Mouse (Mus musculus) limb, embryonic 14.5 days (tissue): ENCODE data around the gene Peg3. TPM values are rescaled to one million over a fixed set of nuclear protein-coding genes. Genes with fewer than 3 reads are reported as not detected.
"Not testable (repeated sequence)": the region's sequence is repeated elsewhere in the genome, so short reads cannot be mapped to it uniquely, and the experiment has no call there.

Experiments used
- ATAC-seq: fragments of 200-750 bp; cut with Nextera tagmentation; 2 replicates; pipeline ENCODE4 v1.8.0; 2017; ENCODE audit warnings: low read depth, moderate number of reproducible peaks, moderate TSS enrichment; ENCODE audit not compliant: low FRiP score
- DNase-seq: peaks from one replicate; pipeline ENCODE4 v3.0.0-alpha.2; 2015; ENCODE audit warnings: low spot score
- H3K27ac ChIP-seq: fragments of 300-500 bp; sonication (generic); replicated peaks from 2 replicates; pipeline ENCODE4 v1.5.1; 2014; ENCODE audit warnings: low read depth, mild to moderate bottlenecking, low read length, moderate library complexity, mixed read lengths
- H3K27me3 ChIP-seq: fragments of 300-500 bp; sonication (generic); 2 replicates; pipeline ENCODE4 v1.6.1; 2014; ENCODE audit warnings: low read length, mixed read lengths; ENCODE audit not compliant: control insufficient read depth, insufficient read depth
- H3K36me3 ChIP-seq: fragments of 300-500 bp; sonication (generic); 2 replicates; pipeline ENCODE4 v1.6.1; 2014; ENCODE audit warnings: mild to moderate bottlenecking, low read length, moderate library complexity, mixed read lengths; ENCODE audit not compliant: control insufficient read depth, insufficient read depth
- H3K4me1 ChIP-seq: fragments of 300-500 bp; sonication (generic); 2 replicates; pipeline ENCODE4 v1.6.1; 2014; ENCODE audit warnings: antibody characterized with exemption, low read length, mixed read lengths; ENCODE audit not compliant: control insufficient read depth, insufficient read depth
- H3K4me2 ChIP-seq: fragments of 300-500 bp; sonication (generic); replicated peaks from 2 replicates; pipeline ENCODE4 v1.6.1; 2014; ENCODE audit warnings: low read depth, mild to moderate bottlenecking, low read length, moderate library complexity; ENCODE audit not compliant: severe bottlenecking
- H3K4me3 ChIP-seq: fragments of 300-500 bp; sonication (generic); replicated peaks from 2 replicates; pipeline ENCODE4 v1.5.1; 2014; ENCODE audit warnings: low read length
- H3K9ac ChIP-seq: fragments of 300-500 bp; sonication (generic); 2 replicates; pipeline ENCODE4 v1.6.1; 2014; ENCODE audit warnings: mild to moderate bottlenecking, low read depth, low read length, moderate library complexity; ENCODE audit not compliant: severe bottlenecking
- H3K9me3 ChIP-seq: fragments of 300-500 bp; sonication (generic); 2 replicates; pipeline ENCODE4 v1.6.1; 2016; ENCODE audit warnings: low read length; ENCODE audit not compliant: control insufficient read depth
- POLR2A ChIP-seq: fragments of 200-500 bp; IDR thresholded peaks from 2 replicates; pipeline ENCODE4 v1.8.0; 2012; ENCODE audit warnings: inconsistent platforms, mild to moderate bottlenecking, moderate library complexity, borderline replicate concordance; ENCODE audit not compliant: insufficient read depth, insufficient read length; ENCODE audit errors: extremely low read depth
- WGBS: fragments of 180-500 bp; shearing (Covaris S2); extraction: QIAGEN DNeasy Blood & Tissue Kit; methylation state at CpG from one replicate; pipeline ENCODE4 v1.1.7; 2014; 5-methylcytosine and 5-hydroxymethylcytosine counted together
- polyA plus RNA-seq, 2 experiments: library from polyadenylated mRNA; depleted of rRNA in 1 of 2; stranded (reverse) in 1 of 2; unstranded in 1 of 2; fragments of >200 nt; fragmentation: Nextera tagmentation in 1 of 2; extraction: Ambion mirVana in 1 of 2; gene quantifications; 2 replicates each; pipeline versions ENCODE4 v1.2.1 to v1.2.3; 2012 to 2014

Peg3 gene
- polyA plus RNA-seq (2012; rRNA removed) (160 and 178 TPM in 2 replicates), polyA plus RNA-seq (2014; fragmentation: Nextera tagmentation; extraction: Ambion mirVana) (244 and 268 TPM in 2 replicates)

DNA sequence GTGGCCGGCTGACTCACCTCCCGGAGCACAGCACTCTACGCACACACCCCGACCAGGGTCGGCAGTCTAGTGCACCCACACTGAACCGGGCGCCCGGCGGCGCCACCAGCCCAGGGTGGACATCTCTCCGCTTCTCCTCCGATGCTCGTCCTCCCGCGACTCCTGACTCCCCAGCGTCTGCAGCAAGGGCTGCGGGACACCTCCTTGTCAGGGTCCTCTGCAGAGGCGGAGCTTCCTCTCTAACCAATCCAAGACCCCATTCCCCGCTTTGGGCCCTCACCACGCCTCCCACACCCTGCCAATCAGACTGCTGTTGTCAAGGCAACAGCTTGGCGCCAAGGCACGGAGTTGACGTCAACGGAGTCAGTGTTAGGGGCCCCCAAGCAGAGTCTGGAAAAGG, at the start of gene Peg3, which contains the start of gene Usp29:
Gene Peg3 (minus strand): TSS at position 191 of the 400 bp plus-strand sequence.
Gene Usp29 (plus strand): TSS at position 338 of the 400 bp plus-strand sequence.
- peak; percentile 65 for ATAC-seq
- Histone ChIP-seq H3K36me3 (peaks cover 11% of the 10 kb centered on the region), H3K4me2 (peak within 1 kb of the TSS; percentile 38), H3K27ac (peak within 1 kb of the TSS; percentile 89), H3K4me1 (no peaks in the 10 kb centered on the region), H3K4me3 (peak within 1 kb of the TSS; percentile 57), H3K27me3 (no peaks in the 10 kb centered on the region), H3K9me3 (peaks cover 38% of the 10 kb centered on the region), H3K9ac (peak within 1 kb of the TSS; percentile 66)
- peak; percentile 91; the same call in 1 of the 2 replicates for TF ChIP-seq POLR2A
- 50% methylated on average over 24 of the region's 24 CpGs for WGBS
- DNase-seq = peak; percentile 94

DNA sequence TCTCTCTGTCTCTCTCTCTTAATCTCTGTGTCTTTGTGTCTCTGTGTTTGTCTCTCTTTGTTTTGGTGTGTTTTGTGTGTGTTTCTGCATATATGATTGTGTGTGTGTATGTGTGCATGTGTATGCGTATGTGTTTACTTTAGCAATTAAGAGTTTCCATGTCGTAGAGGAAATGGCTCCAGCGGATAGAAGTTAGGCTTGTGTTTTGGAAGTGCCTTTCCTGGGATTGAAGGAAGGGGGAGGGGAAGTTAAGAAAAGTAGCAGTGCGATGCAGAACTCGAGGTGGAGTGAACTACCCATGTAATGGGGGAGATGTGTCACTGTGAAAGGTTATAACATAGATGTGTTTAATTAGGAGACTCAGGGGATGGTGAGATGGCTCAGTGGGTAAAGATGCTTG, 48.9 kb upstream of the Peg3 start:
- Histone ChIP-seq H3K36me3 (no peaks in the 10 kb centered on the region), H3K9ac (no peak overlapping the region), H3K4me3 (no peak overlapping the region), H3K4me2 (no peak overlapping the region), H3K4me1 (peaks cover 42% of the 10 kb centered on the region), H3K9me3 (no peaks in the 10 kb centered on the region), H3K27ac (no peak overlapping the region), H3K27me3 (no peaks in the 10 kb centered on the region)
- DNase-seq (no peak), ATAC-seq (no peak)
- no peak for TF ChIP-seq POLR2A
- WGBS = 87% methylated on average over 5 of the region's 5 CpGs

DNA sequence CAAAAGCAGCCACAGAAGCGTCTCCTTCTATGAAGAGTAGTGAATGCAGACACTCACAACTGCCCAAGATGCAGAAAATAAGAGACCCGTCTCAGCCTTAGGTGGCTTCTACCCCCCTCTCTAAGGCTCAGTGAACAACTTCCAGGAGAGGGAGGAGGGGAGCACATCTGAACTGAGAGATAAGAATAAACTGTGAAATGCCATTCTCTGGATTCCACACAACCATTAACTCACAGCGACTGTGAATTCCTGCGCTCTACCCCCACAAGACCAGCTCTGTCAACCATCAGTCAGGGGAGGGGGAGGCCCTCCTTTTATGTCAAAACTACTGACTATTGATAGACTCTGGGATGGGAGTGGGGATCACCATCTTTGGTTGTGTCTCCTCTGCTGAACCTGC, 47.5 kb upstream of the Peg3 start:
- Histone ChIP-seq H3K9ac (no peak overlapping the region), H3K4me2 (no peak overlapping the region), H3K4me3 (no peak overlapping the region), H3K36me3 (no peaks in the 10 kb centered on the region), H3K9me3 (no peaks in the 10 kb centered on the region), H3K27ac (peak overlapping the region; percentile 40), H3K4me1 (peaks cover 38% of the 10 kb centered on the region), H3K27me3 (no peaks in the 10 kb centered on the region)
- WGBS = 16% methylated on average over 4 of the region's 4 CpGs
- peak; percentile 16; the same call in 1 of the 2 replicates for ATAC-seq
- peak; percentile 37 for DNase-seq
- no peak for TF ChIP-seq POLR2A

DNA sequence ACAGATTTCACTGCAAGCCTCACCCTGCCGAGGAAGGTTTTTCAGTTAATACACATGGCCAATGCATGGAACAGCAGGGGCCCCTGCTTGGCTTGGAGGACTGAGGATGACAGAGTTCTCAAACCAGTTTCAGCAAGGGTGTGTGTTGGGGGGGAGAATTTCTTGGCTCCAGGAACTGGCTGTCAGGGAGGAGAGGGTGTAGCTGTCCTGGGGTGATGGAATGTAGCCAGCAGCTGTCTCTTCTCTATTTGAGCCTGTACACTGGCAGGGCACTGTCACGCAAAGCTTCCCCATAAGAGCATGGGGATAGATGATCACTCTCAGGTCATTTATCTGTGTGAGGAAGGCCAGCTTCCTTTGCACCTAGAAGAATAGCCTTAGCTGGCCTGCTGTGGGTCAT, 46.9 kb upstream of the Peg3 start:
- DNase-seq (peak; percentile 74), ATAC-seq (peak; percentile 45)
- H3K27me3 ChIP-seq = no peaks in the 10 kb centered on the region
- no peak overlapping the region for H3K4me3 ChIP-seq
- 49% methylated on average over 2 of the region's 2 CpGs for WGBS
- no peak for TF ChIP-seq POLR2A
- H3K36me3 ChIP-seq = no peaks in the 10 kb centered on the region
- peak overlapping the region; percentile 40 for H3K27ac ChIP-seq
- H3K4me1 ChIP-seq = peaks cover 33% of the 10 kb centered on the region
- H3K9me3 ChIP-seq = no peaks in the 10 kb centered on the region
- no peak overlapping the region for H3K4me2 ChIP-seq
- no peak overlapping the region for H3K9ac ChIP-seq

DNA sequence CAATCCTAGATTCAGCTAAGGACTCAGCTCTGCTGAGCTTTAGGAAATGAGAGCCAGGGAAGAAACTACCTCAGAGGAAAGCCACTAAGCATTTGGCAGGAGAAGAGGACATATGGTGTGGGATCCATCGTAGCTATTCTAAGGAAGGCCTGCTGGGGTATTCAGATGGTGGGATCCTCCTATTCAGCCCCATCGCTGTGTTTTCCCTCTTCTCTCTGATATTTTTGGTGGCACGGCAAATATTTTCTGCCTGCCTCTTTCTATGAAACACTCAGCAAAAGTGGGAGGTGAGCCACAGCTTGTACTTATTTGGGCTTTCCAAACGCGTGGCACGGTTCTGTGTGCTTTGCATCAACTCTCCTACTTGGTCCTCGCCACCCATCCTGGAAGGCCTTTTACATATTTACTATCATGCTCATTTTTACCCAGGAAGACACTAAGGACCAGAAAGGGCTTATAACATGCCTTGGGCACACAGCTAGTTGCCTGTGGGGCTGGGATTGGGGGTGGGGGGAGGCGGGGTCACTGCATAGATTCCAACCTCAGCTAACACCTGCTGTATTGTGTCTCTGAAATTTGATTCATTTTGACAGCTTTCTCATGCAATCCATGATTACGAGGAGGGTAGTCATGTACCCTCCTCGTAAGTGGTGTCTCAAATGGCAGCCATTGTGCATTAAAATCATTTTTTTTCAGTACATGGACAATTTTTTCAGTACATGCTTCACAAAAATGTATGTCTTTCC, 46.3 kb upstream of the Peg3 start:
- Histone ChIP-seq H3K27ac (peak overlapping the region; percentile 40), H3K4me3 (no peak overlapping the region), H3K27me3 (no peaks in the 10 kb centered on the region), H3K4me1 (peaks cover 27% of the 10 kb centered on the region), H3K9ac (no peak overlapping the region), H3K4me2 (no peak overlapping the region), H3K9me3 (no peaks in the 10 kb centered on the region), H3K36me3 (no peaks in the 10 kb centered on the region)
- DNase-seq = no peak
- ATAC-seq = 0 out of 2 replicates have a peak, but pooled peaks have one; percentile 23
- no peak for TF ChIP-seq POLR2A
- WGBS = 76% methylated on average over 10 of the region's 10 CpGs

DNA sequence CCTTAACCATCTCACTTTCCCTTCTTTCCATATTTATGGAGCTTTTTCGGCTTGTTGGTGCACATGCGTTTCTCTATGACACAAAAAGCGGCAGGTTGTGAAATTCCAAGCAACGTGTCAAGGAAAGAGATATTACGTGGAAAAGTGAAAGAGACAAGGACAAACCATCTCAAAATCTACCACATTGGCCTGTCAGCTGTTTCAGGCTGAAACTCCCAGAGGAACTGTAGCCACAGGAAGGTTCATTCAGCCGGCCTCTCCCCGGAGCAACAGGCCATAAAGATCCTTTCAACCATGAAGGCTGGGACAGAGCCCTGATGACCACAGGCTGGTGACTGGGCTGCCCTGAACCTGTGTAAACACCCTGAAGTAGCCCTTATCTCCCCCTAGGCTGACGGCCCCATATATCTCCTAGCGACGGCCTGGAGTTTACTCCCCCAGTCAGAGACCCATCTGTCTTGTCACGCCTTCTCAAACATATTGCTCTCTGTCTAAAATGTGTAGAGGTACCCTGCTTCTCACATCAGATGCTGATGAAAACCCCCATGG, 43.7 kb upstream of the Peg3 start:
- DNase-seq, H3K27me3 ChIP-seq, H3K9ac ChIP-seq, H3K36me3 ChIP-seq, H3K4me3 ChIP-seq, H3K9me3 ChIP-seq, H3K4me2 ChIP-seq, ATAC-seq, H3K27ac ChIP-seq: not testable (repeated sequence)
- 58% methylated on average over 11 of the region's 11 CpGs for WGBS
- H3K4me1 ChIP-seq = peaks cover 29% of the 10 kb centered on the region
